Mouse (Mus musculus): Measurements from ENCODE around the gene Os9. TPM values are rescaled to one million over a fixed set of nuclear protein-coding genes. Genes with fewer than 3 reads are reported as not detected.

Gene Os9
- polyA plus RNA-seq, 1 experiment from 2014 or later: 75.7 TPM

DNA sequence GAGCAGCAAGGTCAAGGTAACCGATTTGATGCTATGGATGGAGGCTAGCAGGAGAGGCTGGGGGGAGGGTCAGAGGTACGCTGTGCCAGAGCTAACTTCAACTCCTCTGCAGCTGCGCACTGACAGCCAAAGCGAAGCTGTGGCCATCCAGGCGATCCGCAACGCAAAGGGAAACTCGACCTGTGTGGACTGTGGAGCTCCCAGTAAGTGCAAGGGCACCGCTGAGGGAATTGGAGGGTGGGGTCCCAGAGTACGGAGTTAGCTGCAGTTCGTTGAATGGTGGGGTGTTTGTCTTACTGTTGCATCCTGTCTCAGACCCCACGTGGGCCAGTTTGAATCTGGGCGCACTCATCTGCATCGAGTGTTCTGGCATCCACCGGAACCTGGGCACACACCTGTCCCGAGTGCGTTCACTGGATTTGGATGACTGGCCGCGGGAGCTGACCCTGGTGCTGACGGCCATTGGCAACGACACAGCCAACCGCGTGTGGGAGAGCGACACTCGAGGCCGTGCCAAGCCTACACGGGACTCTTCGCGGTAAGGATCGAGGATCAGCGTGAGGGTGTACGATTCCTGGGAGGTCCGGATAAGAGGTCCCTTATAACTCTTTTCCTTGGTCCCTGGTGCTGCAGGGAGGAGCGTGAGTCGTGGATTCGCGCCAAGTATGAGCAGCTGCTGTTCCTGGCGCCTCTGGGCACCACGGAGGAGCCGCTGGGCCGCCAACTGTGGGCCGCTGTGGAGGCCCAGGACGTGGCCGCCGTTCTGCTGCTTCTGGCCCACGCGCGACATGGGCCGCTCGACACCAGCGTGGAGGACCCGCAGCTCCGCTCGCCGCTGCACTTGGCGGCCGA lies 30.1 kb downstream of the Os9 start:
- H3K9ac ChIP-seq: no peak overlapping the region
- H3K27me3 ChIP-seq: peaks cover 77% of the 10 kb centered on the region
- peak overlapping the region; percentile 26 for H3K4me3 ChIP-seq
- no peak for ATAC-seq (ENCODE audit: insufficient number of reproducible peaks, insufficient read depth, low FRiP score, low TSS enrichment)
- 8% methylated on average over 57 of the region's 57 CpGs for WGBS
- H3K4me2 ChIP-seq (replicated peaks): peak overlapping the region; percentile 30
- peaks cover 19% of the 10 kb centered on the region for H3K4me1 ChIP-seq
- no peak overlapping the region for H3K27ac ChIP-seq
- no peaks in the 10 kb centered on the region for H3K9me3 ChIP-seq
- peaks cover 4% of the 10 kb centered on the region; the same call in 1 of the 2 replicates for H3K36me3 ChIP-seq

DNA sequence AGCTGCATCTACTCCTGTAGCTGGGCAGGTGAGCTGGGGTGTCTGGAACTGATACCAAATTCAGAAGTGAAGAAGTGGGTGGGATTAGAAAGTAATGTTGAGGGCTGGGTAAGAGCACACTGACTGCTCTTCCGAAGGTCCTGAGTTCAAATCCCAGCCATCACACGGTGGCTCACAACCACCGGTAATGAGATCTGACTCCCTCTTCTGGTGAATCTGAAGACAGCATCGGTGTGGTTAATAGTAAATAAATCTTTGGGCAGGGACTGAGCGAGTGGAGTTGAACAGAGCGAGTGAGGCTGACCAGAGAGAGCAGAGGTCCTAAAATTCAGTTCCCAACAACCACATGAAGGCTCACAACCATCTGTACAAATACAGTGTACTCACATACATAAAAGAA lies 35.3 kb downstream of the Os9 start:
- Histone ChIP-seq H3K9ac (no peak overlapping the region), H3K36me3 (no peaks in the 10 kb centered on the region), H3K27ac (no peak overlapping the region), H3K27me3 (peaks cover 91% of the 10 kb centered on the region), H3K9me3 (no peaks in the 10 kb centered on the region), H3K4me3 (no peak overlapping the region), H3K4me1 (peaks cover 15% of the 10 kb centered on the region), H3K4me2 (replicated peaks) (no peak overlapping the region)
- ATAC-seq (ENCODE audit: insufficient number of reproducible peaks, insufficient read depth, low FRiP score, low TSS enrichment): no peak
- WGBS: 74% methylated on average over 6 of the region's 6 CpGs

DNA sequence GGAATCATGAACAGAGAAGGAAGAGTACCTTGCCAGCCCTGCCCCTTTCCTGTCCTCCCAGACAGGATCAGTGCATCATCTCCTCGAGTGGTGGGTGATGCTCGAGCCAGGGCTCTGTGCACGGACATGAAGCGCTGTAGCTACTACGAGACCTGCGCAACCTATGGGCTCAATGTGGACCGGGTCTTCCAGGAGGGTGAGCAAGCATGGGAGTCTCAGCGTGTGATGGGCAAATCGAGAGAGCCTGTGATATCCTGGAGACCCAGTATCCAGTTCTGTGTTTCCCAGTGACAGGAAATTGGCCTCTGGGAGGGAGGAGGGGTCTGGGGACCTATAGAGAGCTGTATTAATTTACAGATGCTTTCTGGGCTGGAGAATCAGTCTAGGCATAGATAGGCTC lies 35.9 kb downstream of the Os9 start:
- Histone ChIP-seq H3K4me3 (no peak overlapping the region), H3K4me2 (replicated peaks) (no peak overlapping the region), H3K27ac (no peak overlapping the region), H3K4me1 (peaks cover 14% of the 10 kb centered on the region), H3K9me3 (no peaks in the 10 kb centered on the region), H3K27me3 (peaks cover 91% of the 10 kb centered on the region), H3K9ac (no peak overlapping the region), H3K36me3 (no peaks in the 10 kb centered on the region)
- no peak for ATAC-seq (ENCODE audit: insufficient number of reproducible peaks, insufficient read depth, low FRiP score, low TSS enrichment)
- 78% methylated on average over 9 of the region's 9 CpGs for WGBS

DNA sequence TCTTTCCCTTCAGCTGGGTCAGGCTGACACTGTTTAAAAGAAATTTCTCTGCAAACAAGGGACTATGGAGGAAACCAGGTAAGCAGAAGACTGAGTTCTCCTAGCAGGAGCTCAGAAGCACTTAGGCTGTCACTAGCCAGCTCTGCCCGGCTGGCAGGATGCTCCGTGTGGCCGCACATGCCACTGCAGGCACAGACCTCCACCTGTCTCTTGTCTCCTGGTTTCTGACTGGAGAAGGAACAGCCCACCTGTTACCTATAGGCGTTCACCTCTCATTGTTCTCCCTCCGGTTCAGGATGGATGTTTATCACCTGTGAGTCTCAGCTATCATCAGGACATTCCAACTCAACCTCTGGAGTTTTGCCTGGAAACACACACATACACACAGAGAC lies 37.0 kb downstream of the Os9 start:
- Histone ChIP-seq H3K4me3 (no peak overlapping the region), H3K9ac (no peak overlapping the region), H3K9me3 (no peaks in the 10 kb centered on the region), H3K27ac (no peak overlapping the region), H3K4me2 (replicated peaks) (no peak overlapping the region), H3K36me3 (no peaks in the 10 kb centered on the region), H3K27me3 (peaks cover 90% of the 10 kb centered on the region), H3K4me1 (peaks cover 24% of the 10 kb centered on the region)
- ATAC-seq (ENCODE audit: insufficient number of reproducible peaks, insufficient read depth, low FRiP score, low TSS enrichment): no peak
- 58% methylated on average over 5 of the region's 5 CpGs for WGBS

DNA sequence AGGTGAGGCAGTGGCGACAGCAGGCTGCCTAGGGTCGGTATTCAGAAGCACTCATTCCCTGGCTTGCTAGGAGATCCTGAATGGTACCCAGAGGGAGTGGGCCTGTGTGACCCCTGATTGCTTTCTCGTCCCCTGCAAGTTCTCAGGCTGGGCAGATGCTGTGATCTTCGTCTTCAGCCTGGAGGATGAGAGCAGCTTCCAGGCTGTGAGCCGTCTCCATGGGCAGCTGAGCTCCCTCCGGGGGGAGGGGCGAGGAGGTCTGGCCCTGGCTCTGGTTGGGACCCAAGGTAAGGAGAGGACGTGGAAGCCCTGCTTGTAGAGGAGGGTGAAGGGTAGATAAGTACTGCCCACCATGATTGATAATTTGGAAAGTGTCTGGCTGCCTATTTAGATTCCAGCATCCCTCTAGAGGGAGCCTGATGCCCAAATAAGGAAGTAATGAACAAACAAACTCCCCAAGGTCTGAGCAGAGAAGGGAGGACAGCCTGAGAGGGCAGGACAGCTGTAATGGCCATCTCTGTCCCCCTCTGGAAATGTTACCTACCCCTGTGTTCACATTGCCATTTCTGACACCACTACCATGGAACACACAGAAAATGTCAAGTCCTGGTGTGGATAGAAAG lies 37.5 kb downstream of the Os9 start:
- Histone ChIP-seq H3K9ac (no peak overlapping the region), H3K9me3 (no peaks in the 10 kb centered on the region), H3K4me3 (no peak overlapping the region), H3K4me1 (peaks cover 24% of the 10 kb centered on the region), H3K27me3 (peaks cover 90% of the 10 kb centered on the region), H3K27ac (no peak overlapping the region), H3K36me3 (no peaks in the 10 kb centered on the region), H3K4me2 (replicated peaks) (no peak overlapping the region)
- WGBS: 22% methylated on average over 8 of the region's 8 CpGs
- ATAC-seq (ENCODE audit: insufficient number of reproducible peaks, insufficient read depth, low FRiP score, low TSS enrichment): no peak

DNA sequence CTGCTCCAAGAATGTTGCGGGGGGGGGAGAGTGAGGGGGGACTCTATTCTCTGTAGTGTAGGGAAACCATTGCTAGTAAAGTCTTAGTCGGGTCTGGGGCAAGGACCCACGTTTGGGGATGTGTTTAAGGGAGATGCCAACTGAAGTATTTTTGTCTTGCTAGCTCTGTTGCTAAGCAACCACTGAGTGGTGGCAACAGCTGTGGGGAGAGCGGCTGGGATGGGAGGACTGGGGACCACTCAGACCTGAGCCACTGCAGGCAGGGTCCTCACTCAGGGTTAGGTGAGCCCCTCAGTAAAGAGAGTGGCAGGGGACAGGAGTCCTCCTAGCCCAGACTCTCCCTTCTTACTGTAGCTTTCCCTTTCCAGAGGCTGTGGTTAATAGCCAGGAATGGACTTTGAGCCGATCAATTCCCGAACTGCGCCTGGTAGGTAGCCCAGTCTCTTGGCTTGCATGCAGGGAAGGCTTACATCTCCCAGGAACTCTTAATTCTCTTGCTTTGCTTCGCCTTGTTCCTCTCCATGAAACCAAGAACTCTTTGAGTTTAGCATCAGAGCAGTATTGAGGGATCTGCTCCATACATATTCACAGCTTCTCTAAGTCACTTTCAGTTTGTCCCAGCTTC lies 38.8 kb downstream of the Os9 start:
- no peaks in the 10 kb centered on the region for H3K36me3 ChIP-seq
- ATAC-seq (ENCODE audit: insufficient number of reproducible peaks, insufficient read depth, low FRiP score, low TSS enrichment): peak; percentile 17; the same call in 1 of the 2 replicates
- H3K9me3 ChIP-seq: no peaks in the 10 kb centered on the region
- H3K27me3 ChIP-seq: peaks cover 89% of the 10 kb centered on the region
- peak overlapping the region; percentile 99; the same call in 1 of the 2 replicates for H3K4me2 ChIP-seq (replicated peaks)
- peak overlapping the region; percentile 22; the same call in 1 of the 2 replicates for H3K4me3 ChIP-seq
- peaks cover 30% of the 10 kb centered on the region for H3K4me1 ChIP-seq
- H3K9ac ChIP-seq: no peak overlapping the region
- no peak overlapping the region for H3K27ac ChIP-seq
- 25% methylated on average over 8 of the region's 8 CpGs for WGBS

DNA sequence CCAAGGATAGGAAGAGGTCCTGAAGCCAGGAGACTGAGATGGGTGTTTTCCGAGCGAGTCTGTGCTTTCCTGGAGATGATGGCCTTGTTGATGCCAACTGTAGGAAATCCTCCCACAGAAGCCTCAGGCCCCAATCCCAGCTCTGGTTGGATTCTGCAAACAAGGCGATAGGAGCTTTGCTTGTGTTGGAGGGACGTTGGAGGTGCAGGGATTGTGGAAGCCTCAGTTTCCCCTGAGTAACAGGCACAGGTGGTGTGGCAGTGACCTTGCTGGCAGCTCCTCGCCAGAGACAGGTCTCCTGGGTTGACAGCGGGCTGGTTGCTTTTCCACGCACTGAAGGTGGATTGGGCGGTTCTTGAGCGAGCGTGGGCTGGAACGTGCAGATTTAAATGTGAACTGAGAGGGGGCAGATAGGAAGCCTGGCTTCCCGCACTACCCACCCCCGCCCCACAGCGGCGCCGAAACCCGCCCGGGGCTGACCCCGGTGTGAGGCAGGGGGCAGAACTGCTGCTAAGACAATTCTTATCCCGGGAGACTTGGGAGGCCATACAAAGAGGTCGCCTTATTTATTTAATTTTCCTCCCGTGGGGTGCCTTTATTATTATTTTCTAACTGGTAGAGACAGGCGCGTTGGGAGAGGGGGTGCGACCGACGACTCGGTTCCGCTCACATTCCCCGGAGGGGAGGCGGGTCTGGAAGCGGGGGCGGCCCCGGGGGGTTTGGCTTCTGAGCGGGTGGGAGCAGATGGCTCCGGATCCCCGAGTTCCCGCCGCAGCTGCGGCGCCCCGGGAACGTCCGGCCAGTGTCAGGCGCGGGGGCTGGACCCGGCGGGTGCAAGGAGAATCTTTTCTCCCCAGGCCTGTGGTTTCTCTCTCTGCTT lies 39.8 kb downstream of the Os9 start:
- Histone ChIP-seq H3K4me1 (peaks cover 30% of the 10 kb centered on the region), H3K9me3 (no peaks in the 10 kb centered on the region), H3K4me2 (replicated peaks) (peak overlapping the region; percentile 99), H3K27ac (no peak overlapping the region), H3K27me3 (peaks cover 90% of the 10 kb centered on the region), H3K36me3 (no peaks in the 10 kb centered on the region), H3K4me3 (peak overlapping the region; percentile 62), H3K9ac (peak overlapping the region; percentile 40; the same call in 1 of the 2 replicates)
- no peak for ATAC-seq (ENCODE audit: insufficient number of reproducible peaks, insufficient read depth, low FRiP score, low TSS enrichment)
- WGBS: 3% methylated on average over 48 of the region's 48 CpGs

DNA sequence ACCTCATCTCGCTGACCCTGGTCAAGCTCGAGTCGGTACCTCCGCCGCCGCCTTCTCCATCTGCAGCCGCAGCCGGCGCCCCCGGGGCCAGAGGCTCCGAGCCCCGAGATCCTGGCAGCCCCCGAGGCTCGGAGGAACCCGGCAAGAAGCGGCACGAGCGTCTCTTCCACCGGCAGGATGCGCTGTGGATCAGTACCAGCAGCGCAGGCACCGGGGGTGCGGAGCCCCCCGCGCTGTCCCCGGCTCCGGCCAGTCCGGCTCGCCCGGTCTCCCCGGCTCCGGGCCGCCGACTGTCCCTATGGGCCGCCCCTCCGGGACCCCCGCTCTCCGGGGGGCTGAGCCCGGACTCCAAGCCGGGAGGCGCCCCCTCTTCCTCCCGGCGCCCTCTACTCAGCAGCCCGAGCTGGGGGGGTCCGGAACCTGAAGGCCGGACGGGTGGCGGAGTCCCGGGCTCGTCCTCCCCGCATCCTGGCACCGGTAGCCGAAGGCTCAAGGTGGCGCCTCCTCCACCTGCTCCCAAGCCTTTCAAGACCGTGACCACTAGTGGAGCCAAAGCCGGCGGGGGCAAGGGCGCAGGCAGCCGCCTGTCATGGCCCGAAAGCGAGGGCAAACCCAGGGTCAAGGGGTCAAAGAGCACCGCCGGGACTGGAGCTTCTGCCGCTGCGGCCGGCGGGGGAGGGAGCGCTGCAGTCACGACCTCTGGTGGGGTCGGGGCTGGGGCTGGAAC lies 41.1 kb downstream of the Os9 start:
- Histone ChIP-seq H3K9ac (peak overlapping the region; percentile 75), H3K4me2 (replicated peaks) (peak overlapping the region; percentile 99), H3K4me3 (peak overlapping the region; percentile 62), H3K9me3 (no peaks in the 10 kb centered on the region), H3K36me3 (no peaks in the 10 kb centered on the region), H3K27ac (no peak overlapping the region), H3K27me3 (peaks cover 97% of the 10 kb centered on the region), H3K4me1 (peaks cover 30% of the 10 kb centered on the region)
- ATAC-seq (ENCODE audit: insufficient number of reproducible peaks, insufficient read depth, low FRiP score, low TSS enrichment): no peak
- WGBS: 1% methylated on average over 68 of the region's 70 CpGs

DNA sequence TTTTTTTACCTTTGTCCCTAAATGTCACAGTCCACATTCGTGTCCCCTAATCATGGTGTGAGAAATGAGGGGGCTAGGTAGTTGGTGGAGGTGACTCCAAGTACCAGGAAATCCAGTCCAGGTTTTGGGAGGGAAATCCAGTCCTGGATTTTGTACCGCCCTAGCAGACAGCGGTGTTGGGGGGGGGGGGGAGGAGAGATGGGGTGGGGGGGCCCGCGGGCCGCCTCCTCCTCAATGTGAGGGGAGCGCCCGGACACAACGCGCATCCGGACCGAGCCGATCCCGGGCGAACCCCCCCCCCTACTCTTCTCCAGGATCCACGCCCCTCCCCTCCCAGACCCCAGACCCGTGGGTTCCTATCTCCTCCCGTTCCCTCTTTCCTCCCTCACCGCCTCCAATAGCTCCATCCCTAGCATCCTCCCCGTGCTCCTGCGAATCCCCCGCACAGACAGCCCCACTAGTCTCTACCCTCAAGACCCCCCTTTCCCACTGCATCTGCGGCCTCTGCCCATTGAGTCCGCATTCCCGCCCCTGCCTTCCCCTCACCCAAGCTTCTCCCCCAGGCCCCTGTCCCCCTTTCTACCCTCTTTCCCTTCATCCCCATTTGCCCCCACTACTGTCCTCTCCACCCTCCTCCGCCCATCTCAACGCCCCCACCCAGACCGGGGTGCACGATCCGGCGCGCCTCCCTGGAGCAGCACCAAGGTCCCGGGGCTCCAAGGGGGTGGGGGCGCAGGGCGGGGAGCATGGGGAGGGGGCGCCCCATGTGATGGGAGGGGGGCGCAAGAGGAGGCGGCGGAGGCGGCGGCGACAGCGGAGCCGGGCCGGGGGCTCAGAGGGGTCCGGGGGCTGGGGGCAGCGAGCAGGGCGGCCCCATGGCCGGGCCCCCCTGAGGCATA lies 42.0 kb downstream of the Os9 start:
- Histone ChIP-seq H3K4me2 (replicated peaks) (peak overlapping the region; percentile 99), H3K4me1 (peaks cover 30% of the 10 kb centered on the region)
- under 1% methylated on average over 38 of the region's 49 CpGs for WGBS

More for the DNA sequence above, 42.0 kb downstream of the Os9 start:
- Histone ChIP-seq H3K9ac (peak overlapping the region; percentile 75), H3K36me3 (no peaks in the 10 kb centered on the region), H3K27me3 (peaks cover 88% of the 10 kb centered on the region), H3K9me3 (no peaks in the 10 kb centered on the region), H3K4me3 (peak overlapping the region; percentile 62), H3K27ac (no peak overlapping the region)
- ATAC-seq (ENCODE audit: insufficient number of reproducible peaks, insufficient read depth, low FRiP score, low TSS enrichment): peak; percentile 52; the same call in 1 of the 2 replicates

Data from embryonic facial prominence, embryonic 12.5 days (tissue).